Mouse (Mus musculus): Measurements from ENCODE around the gene Snap29.

Gene Snap29

DNA sequence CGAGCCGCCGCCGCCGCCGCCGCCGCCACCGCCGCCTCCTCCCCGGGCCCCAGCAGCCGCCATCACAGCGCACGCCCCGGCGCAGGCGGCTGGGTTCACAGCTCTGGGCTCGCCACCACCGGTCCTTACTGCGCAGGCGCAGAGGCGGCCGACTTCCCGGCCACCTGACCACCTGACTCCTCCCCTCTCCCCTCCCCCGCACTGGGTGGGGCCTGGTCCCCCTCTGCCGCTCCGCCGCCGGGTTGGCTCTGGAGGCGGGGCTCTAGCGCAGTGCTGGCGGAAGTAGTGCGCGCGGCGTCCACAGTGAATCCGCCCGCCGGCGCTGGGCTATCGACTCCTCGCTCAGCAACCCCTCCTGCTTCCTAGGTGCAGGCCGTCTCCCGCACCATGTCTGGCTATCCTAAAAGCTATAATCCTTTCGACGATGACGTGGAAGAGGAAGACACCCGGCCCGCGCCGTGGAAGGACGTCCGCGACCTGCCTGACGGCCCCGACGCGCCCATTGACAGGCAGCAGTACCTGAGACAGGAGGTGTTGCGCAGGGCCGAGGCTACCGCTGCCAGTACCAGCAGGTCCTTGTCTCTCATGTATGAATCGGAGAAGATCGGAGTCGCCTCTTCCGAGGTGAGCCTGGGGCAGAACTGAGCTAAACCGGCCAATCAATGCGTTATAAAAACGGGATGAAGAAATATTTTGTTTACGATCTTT is at the start of gene Snap29, which contains the start of gene Pi4ka:
TSS of gene Snap29 (plus strand) at position 251 of the 708 bp plus-strand sequence.
TSS of gene Pi4ka (minus strand) at position 579 of the 708 bp plus-strand sequence.
- CTCF ChIA-PET: interaction anchor here (0.7 kb wide), 1 partner anchor 46 kb away, joined by 4 read pairs; the partner anchor contains the start of gene Crkl

DNA sequence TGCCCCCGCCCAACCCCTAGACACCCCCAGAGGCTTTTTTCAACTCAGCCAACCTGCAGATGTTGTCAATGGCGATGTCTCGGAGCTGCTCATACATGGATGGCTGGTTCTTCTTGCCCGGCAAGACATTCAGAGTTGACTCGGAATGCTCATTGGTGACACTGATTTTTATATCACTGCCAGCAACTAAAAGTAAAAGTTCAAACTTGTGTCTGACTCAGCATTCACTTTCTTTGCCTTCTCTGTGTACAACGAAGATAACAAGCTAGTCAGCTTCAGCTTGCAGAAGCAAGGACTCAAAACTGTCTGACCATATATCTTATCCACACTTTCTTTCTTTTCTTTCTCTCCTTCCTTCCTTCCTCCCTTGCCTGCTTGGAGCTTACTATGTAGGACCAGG is 49.8 kb upstream of the Snap29 start:
- CTCF ChIA-PET: no interaction called here

DNA sequence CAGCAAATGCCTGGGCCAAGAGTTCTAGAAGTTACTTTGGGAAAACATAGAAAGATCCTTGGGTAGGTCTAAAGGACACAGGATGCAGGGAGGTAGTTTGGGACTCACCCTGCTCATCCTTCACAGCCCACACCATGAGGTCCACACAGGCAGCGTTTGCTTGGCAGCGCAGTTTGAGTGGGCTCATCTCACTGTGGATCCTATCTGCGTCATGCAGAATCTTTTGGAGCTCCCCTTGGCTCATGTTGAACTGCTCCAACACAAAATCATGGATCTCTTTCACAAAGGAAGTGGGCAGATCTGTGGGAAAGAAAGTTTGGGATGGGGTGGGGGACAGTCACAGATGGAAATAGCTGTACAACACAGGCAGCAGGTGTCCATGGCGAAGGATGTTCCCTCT is 47.0 kb upstream of the Snap29 start:
- CTCF ChIA-PET: no interaction called here

DNA sequence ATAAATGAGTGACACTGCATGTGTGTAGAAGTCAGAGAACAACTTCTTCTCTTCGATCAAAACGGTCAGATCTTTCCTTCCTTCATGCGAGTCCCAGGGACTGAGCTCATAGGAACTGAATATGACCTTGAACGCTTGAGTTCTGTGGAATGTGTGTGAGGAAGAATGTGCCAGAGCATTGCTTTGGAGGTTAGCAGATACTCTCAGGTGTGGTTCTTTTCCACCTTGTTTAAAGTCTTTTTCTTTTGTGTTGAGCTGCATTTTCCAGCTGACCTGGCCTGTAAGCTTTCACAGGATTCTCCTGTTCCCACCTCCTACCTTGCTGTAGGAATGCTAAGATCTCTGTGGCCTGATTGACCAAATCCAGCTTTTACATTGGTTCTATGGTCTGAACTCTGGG is 23.5 kb upstream of the Snap29 start:
- CTCF ChIA-PET: no interaction called here

DNA sequence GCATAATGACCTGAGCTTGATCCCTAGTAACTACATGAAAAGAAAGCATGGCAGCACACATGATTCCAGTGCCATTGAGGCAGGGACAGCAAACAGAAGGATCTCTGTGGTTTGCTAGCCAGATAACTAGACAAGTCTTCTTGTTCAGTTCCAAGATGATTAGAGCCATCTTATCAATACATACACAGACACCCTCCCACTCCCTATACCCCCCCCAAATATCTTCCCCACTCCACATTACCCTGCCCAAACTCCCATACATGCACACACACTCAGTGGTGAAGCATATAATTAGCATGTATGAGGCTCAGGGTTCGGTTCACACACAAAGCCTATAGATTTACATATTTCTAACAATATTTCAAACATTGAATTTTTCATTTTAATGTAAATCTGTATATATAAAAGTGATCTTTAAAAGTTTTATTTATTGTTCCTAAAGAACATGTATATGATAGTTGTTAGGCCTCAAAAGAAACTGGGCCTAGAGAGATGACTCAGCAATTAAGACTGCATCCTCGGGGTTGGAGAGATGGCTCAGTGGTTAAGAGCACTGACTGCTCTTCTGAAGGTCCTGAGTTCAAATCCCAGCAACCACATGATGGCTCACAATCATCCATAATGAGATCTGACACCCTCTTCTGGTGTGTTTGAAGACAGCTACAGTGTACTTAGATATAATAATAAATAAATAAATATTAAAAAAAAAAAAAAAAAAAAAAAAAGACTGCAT is 22.0 kb upstream of the Snap29 start:
- CTCF ChIA-PET: interaction anchor here (0.6 kb wide), 1 partner anchor 27 kb away, joined by 4 read pairs; no protein-coding TSS in a partner anchor

DNA sequence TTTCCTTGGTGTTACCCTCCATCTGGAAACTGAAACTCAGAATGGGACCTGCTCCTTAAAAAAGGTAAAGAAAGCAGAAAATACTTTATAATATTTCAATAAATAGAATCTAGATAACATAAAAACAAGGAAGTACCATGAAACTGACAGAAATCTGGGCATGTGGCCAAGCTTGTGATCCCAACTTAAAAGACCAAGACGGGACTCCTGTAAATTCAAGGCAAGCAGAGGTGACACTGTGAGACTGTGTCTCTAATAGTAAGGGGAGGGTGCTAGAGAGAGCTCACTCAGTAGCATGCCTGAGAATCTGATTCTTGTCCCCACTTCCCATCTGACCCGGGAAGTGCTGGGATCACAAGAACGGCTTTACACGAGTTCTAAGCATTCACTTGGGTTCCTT is 13.0 kb upstream of the Snap29 start:
- CTCF ChIA-PET: interaction anchor here (1.0 kb wide), 1 partner anchor 29 kb away, joined by 3 read pairs; no protein-coding TSS in a partner anchor

DNA sequence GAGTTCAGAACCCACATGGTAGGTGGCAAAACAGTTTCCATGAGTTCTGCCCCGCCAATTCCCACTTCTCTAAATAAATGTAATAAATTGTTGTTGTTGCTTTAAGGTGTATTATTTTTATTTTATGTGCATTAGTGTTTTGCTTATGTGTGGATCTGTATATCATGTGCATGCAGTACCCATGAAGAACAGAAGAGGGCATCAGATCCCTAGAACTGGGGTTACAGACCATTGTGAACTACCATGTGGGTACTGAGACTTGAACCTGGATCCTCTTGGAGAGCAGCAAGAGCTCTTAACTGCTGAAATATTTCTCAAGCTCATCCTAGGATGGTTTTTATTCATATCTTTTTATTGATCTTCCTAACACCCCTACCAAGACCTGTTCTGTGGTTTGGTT is 2.9 kb upstream of the Snap29 start:
- CTCF ChIA-PET: interaction anchor here (0.5 to 0.8 kb wide), 2 partner anchors 29 to 46 kb away, joined by 3 read pairs; no protein-coding TSS in a partner anchor

DNA sequence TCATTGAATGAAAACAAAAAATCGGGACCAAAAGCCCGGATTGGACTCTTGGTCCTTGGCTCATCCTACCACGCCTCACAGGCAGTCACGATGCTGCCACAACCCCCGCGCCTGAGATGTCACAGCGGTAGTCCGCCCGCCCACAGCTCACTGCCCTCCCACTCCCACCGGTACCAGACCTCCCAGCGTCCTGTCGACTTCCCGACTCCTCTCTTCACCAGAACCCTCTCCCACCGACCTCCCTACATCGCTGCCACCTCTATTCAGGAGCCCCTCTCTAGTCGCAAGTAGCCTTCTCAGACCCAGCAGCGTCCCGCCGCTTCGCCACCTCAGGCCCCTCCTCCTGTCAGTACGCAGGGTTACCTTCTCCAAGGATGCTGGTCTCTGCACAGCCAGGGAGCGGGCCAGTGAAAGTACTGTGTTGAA is 502 bp upstream of the Snap29 start:
- CTCF ChIA-PET: no interaction called here

DNA sequence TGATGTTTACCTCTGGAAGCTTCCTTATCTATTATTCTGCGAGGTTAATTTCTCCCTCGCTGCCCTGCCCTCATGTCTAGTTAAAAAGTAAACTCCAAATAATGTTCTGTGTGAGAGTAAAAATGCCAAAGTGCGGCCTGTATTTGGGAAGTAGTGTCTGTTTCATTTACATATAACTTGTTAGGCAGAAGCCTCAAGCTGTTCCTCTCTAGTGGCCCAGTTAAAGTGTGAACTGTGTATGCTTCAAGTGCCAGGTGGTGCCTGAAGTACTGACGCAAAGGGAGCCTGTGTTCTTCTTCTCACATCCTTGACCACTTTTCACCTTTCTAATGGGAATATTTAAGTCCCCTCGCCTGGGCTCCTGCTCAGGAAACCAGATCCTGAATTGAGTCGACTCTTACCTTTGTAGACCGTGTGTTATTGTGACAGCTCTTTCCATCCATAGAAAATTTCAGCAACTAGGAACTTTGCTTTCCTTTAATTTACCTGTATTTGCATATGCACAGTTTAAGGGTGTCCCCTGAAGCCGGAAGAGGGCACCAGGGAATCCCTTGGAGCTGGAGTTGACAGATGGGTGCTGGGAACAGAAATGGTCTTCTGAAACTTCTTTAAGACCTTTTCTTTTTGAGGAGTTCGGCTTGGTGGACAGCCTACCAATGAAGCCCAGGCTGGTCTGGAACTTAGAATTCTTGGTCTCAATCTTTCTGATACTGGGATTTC is 886 bp downstream of the Snap29 start:
- CTCF ChIA-PET: interaction anchor here (0.7 kb wide), 1 partner anchor 45 kb away, joined by 4 read pairs; the partner anchor contains the start of gene Crkl

DNA sequence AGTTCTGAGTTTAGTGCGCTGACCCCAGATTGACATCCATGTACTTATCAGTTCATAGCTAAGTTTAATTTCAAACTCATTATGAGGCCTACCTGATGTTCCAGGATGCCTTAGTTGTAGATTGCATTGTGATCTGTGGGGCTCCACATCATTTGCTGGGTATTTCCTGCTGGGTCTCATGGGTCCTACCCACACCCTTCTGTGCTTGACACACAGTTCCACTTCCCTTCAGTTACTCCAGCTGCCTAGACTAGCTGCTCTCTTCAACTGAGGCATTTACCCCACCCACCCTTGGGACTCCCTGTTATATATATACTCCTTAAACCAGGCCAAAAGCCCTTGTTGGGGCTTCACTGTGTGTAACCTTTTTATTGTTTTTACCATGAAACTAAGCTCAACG is 3.3 kb downstream of the Snap29 start:
- CTCF ChIA-PET: no interaction called here

DNA sequence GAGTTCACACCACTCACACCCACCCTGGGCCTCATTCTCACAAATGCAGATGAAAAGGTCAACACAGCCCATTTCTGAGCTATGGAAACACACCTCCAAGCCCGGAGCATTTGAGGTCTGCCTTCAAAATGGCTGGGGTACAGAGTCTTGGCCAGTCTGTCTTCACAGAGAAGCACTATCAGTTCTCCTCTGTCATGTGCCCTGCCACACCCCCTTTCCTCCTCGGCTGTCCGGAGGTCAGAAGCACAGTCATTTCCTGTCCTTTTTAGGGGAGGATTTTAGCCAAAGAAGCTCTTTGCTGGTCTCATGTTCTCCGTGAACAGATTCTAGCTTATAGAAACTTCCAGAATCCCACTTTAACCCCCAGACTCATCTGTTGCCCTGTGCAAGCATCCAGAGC is 4.4 kb downstream of the Snap29 start:
- CTCF ChIA-PET: interaction anchor here (0.6 kb wide), 1 partner anchor 16 kb away, joined by 7 read pairs; no protein-coding TSS in a partner anchor

DNA sequence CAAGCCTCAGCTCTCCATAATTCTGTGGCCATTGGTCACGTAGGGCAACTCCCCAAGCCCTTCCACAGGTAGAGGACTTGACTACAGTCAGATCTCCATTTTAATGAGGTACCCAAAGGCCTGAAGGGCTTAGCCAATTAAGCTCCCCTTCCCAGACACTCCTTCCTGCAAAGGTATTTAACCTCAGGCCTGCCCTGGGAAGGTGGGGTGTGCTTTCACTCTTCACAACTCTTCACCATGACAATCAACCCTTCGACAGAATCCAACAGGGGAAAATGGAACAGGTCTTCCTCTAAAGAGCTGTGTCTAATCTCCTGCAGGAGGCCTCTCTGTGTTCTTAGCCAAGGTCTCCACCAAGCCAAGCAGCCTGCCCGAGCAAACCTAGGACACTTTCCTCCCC is 17.2 kb downstream of the Snap29 start:
- CTCF ChIA-PET: no interaction called here

DNA sequence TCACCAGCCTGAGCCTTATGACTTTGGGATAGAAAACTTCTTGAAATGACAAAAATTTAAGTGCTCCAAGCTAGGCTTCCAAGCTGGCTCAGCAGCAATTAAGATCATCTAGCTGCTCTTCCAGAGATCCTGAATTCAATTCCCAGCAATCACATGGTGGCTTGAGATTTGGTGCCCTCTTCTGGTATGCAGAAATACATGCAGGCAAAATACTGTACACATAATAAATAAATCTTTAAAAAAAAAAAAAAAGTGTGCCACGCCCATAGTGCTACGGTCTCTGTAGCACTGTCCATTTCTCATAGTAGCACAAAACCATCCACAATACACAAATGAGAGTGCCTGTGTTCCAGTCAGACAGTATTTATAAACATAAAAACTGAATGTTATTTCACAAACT is 26.8 kb downstream of the Snap29 start:
- CTCF ChIA-PET: interaction anchor here (0.7 to 1.0 kb wide), 3 partner anchors 14 to 1579 kb away, joined by 3 to 8 read pairs (median 6); no protein-coding TSS in a partner anchor

DNA sequence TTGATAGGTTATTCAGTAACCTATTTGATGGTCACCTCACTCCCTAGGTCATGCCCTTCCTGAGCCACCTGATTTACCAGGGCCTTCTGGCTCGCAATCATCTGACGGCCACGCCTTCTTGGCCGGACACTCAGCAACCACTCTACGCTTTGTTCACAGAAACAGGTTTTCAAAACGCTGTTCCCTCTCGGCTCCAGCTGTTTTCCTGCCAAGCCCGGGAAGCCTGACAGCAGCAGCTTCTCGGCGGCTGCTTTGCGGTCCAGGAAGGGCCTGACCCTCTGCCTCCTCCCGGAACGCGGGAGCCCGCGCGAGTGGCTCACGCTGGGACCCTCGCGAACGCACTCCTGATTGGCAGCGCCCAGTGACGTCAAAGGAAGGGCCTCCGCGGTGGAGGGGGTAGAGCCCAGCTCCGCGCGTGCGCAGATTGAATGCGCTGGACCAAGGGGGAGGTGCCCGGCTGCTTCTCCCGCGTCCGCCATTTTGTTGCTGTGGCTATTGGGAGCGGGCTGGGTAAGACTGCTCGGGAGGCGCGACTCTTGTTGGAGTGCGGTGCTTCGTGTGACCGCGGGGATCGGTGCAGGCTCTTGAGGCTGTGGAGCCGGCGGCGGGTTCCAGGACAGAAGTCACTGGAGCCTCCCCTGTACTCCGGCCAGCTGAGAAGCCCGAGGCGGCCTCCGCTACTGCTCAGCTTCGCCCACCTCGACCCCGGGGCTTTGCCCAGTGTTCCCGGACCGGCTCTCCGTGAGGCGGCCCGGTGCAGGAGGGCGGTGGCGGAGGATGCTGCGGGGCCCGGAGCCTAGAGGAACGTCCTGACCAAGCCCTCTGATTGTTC is 46.0 kb downstream of the Snap29 start, which contains the start of gene Crkl:
TSS of gene Crkl (plus strand) at position 447 of the 832 bp plus-strand sequence.
- CTCF ChIA-PET: interaction anchor here (1.1 kb wide), 1 partner anchor 45 kb away, joined by 4 read pairs; the partner anchor contains the start of gene Pi4ka

DNA sequence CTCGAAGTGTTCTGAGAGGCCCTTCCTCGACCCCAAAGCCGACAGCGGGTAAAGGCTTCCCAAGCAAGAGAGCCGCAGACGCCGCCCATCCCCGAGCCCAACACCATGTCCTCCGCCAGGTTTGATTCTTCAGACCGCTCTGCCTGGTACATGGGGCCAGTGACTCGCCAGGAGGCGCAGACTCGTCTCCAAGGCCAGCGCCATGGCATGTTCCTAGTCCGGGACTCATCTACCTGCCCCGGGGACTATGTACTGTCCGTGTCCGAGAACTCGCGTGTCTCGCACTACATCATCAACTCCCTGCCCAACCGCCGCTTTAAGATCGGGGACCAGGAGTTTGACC is 46.6 kb downstream of the Snap29 start:
- CTCF ChIA-PET: interaction anchor here (1.1 kb wide), 1 partner anchor 46 kb away, joined by 4 read pairs; the partner anchor contains the start of gene Pi4ka

DNA sequence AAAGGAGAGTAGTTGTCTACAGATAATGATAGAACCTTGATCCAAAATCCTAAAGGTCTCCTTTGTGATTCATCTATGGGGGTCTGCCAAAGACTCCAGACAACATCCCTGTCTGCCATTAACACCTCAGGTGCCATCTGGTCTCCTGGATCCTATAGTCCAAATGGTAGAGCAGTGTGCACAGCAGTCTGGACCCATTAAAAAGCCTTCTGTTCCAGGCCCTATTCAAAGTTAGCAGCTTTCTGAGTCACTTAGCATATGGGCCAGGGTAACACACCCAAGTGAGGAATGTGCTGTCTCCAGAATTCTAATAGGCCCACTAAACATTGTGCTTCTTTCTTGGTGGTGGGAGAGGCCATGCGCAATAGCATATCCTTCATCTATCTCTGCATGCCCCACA is 51.1 kb downstream of the Snap29 start:
- CTCF ChIA-PET: no interaction called here

DNA sequence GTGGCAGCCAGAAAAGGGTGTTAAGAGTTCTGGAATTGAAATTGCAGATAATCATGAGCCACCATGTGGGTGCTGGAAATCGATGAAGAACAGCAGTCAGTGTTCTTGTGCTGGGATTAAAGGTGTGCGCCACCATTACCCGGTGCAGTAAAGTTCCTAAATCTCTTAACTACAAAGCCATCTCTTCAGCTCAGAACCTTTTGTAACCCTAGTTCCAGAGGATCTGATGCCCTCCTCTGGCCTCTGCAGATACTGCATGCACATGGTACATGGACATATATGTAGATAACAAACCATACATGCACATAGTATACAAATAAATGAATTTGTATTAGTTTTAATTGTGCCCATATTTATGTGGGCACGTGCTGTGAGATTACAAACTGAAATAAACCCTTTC is 54.5 kb downstream of the Snap29 start:
- CTCF ChIA-PET: no interaction called here

DNA sequence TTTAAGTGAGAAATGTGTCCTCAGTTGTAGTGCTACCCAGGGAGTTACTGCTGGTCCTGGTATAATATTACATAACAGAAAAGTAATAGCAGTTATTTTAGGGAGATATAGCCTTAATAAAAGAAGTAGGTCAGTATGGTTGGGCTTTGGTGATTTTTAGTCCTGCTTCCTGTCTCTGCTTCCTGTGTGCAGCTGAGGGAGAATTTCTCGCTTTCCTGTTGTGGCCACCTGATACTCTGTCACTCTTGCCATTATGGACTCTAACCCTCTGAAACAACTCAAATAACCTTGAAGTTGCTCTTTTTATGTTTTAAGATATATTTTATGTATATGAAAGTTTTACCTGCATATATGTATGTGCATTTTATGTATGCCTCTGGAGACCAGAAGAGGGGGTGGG is 55.8 kb downstream of the Snap29 start:
- CTCF ChIA-PET: no interaction called here

DNA sequence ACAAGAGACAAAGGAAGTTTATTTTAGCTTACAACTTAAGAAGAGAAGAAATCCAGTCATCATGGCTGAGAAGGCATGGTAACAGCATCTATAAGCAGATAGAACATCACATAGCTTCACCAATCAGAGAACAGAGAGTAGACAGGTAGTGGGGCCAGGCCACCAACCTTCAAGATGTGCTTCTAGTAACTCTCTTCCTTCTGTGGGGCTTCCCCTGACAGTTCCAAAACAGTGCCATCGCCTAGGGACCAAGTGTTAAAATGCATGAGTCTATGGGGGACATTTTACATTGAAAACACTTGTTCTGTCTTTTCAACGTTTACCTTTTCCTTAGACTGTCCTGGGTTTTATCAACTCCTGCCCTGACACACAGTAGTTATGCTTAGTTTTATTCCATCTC is 57.4 kb downstream of the Snap29 start:
- CTCF ChIA-PET: no interaction called here

DNA sequence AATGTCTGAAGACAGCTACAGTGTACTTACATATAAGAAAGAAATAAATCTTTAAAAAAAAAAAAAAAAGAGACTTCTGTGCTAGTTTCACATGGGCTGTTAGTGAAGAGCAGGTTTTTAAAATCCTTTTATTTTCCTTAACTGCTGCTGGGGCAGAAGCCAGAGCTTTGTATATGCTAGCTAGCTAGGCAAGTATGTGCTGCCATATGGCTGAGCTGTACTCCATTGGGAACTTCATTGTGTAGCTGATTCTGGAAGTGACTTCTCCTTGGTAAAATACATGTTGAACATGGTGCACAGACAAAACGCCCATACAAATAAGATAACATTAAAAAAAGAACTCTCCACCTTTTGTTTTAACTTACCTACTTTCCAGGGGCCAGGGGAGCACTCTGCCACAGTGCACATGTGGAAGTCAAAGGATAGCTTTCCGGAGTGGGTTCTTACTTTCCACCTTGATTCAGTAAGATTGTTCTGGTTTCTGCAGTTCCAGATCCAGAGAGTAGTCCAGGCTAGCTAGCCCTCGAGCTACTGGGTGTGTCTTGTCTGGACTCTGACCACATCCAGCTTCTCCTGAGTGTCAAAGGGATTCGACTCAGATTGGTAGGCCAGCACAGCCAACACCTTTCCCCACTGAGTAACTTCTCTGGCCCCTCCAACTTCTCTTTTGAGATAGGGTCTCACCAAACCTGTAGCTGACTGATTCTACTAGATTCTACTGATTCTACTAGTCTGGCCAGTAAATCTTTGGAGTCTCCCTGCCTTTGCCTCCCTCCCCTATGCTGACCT is 61.3 kb downstream of the Snap29 start:
- CTCF ChIA-PET: no interaction called here

All from spleen, embryonic (tissue).